Comparison of ENCODE assay signal across 8 mouse cellular contexts in genomic region chr16:21074082-21074778, GRCm38 (mm10).
DNase-seq lines count a peak whose midpoint lies in the region; ATAC-seq and TF ChIP-seq lines count a peak whose summit lies in the region.
"Not testable (repeated sequence)": the region's sequence is repeated elsewhere in the genome, so short reads cannot be mapped to it uniquely, and the experiment has no call there.

No protein-coding gene starts in this region.

- not testable (repeated sequence) for H3K27ac ChIP-seq in lung, embryonic 15.5 days; midbrain, postnatal 0 days (ENCODE audit: low read depth, low read length)

- H3K9ac ChIP-seq in lung, embryonic 15.5 days; midbrain, postnatal 0 days (replicated peaks; ENCODE audit: low read length, poor library complexity, severe bottlenecking): not testable (repeated sequence)

- H3K27me3 ChIP-seq in lung, embryonic 15.5 days; midbrain, postnatal 0 days (ENCODE audit: insufficient read depth, low read length): not testable (repeated sequence)

- H3K4me2 ChIP-seq in lung, embryonic 15.5 days; midbrain, postnatal 0 days (ENCODE audit: low read depth, low read length, poor library complexity, severe bottlenecking): not testable (repeated sequence)

- not testable (repeated sequence) for H3K4me1 ChIP-seq in lung, embryonic 15.5 days; midbrain, postnatal 0 days (ENCODE audit: insufficient read depth, low read length)

- H3K9me3 ChIP-seq in lung, embryonic 15.5 days; midbrain, postnatal 0 days (ENCODE audit: low read length): not testable (repeated sequence)

- peak; percentile 97 for ATAC-seq in CD4-positive, CD25-positive, alpha-beta regulatory T cell, adult 4 months
- peak; percentile 89 for ATAC-seq in granulocyte monocyte progenitor cell, adult 5-6 weeks (replicated peaks; ENCODE audit: poor library complexity, severe bottlenecking)
- peak; percentile 64 for ATAC-seq in lung, embryonic 15.5 days (ENCODE audit: borderline replicate concordance, extremely low read depth, low FRiP score, low TSS enrichment)
- peak; percentile 78 for ATAC-seq in midbrain, postnatal 0 days (ENCODE audit: low FRiP score)

- not testable (repeated sequence) for H3K4me3 ChIP-seq in lung, embryonic 15.5 days; midbrain, postnatal 0 days (ENCODE audit: low read depth, low read length)

- WGBS in lung, embryonic 15.5 days, result 30% methylated on average over 8 of the region's 10 CpGs
- WGBS in midbrain, postnatal 0 days, result 35% methylated on average over 8 of the region's 10 CpGs

- TF ChIP-seq CTCF in midbrain, postnatal 0 days (IDR thresholded peaks at IDR 0.05), result peak; percentile 25

- peak; percentile 20 for DNase-seq in embryo, embryonic 11 days
- DNase-seq in induced T-regulatory cell, adult 2 months (ENCODE audit: low read depth), result peak; percentile 23
- DNase-seq in kidney, postnatal 14 days, result peak; percentile 15
- DNase-seq in midbrain, postnatal 0 days (ENCODE audit: low spot score), result not testable (repeated sequence)
- DNase-seq in thymus, adult 18-20 months, result peak; percentile 4 to 7

- H3K36me3 ChIP-seq in lung, embryonic 15.5 days; midbrain, postnatal 0 days (ENCODE audit: insufficient read depth, low read length): not testable (repeated sequence)
